Mouse (Mus musculus) stomach, embryonic 16.5 days (tissue): ENCODE data around the gene Gm15262. TPM values are rescaled to one million over a fixed set of nuclear protein-coding genes. Genes with fewer than 3 reads are reported as not detected.
"Not testable (repeated sequence)": the region's sequence is repeated elsewhere in the genome, so short reads cannot be mapped to it uniquely, and the experiment has no call there.

Experiments
- ATAC-seq: fragments of 200-750 bp; cut with Nextera tagmentation; 2 replicates; pipeline ENCODE4 v1.8.0; 2017; ENCODE audit warnings: moderate number of reproducible peaks, moderate TSS enrichment; ENCODE audit not compliant: insufficient read depth, low FRiP score
- H3K27ac ChIP-seq: fragments of 300-500 bp; sonication (generic); 2 replicates; pipeline ENCODE4 v1.5.1; 2014; ENCODE audit warnings: low read length
- H3K27me3 ChIP-seq: fragments of 300-500 bp; sonication (generic); 2 replicates; pipeline ENCODE4 v1.6.1; 2014; ENCODE audit warnings: low read length, control low read depth, mixed read lengths; ENCODE audit not compliant: control insufficient read depth, insufficient read depth
- H3K36me3 ChIP-seq: fragments of 300-500 bp; sonication (generic); 2 replicates; pipeline ENCODE4 v1.6.1; 2014; ENCODE audit warnings: low read length; ENCODE audit not compliant: control insufficient read depth, insufficient read depth
- H3K4me1 ChIP-seq: fragments of 300-500 bp; sonication (generic); 2 replicates; pipeline ENCODE4 v1.6.1; 2014; ENCODE audit warnings: low read length, control low read depth, mixed read lengths; ENCODE audit not compliant: control insufficient read depth, insufficient read depth
- H3K4me2 ChIP-seq: fragments of 300-500 bp; sonication (generic); 2 replicates; pipeline ENCODE4 v1.6.1; 2014; ENCODE audit warnings: low read depth, low read length, mixed read lengths
- H3K4me3 ChIP-seq: fragments of 300-500 bp; sonication (generic); replicated peaks from 2 replicates; pipeline ENCODE4 v1.5.1; 2014; ENCODE audit warnings: mild to moderate bottlenecking, low read length
- H3K9ac ChIP-seq: fragments of 300-500 bp; sonication (generic); 2 replicates; pipeline ENCODE4 v1.6.1; 2014; ENCODE audit warnings: low read length
- H3K9me3 ChIP-seq: fragments of 300-500 bp; sonication (generic); replicated peaks from 2 replicates; pipeline ENCODE4 v1.6.1; 2016; ENCODE audit warnings: low read length, control low read depth; ENCODE audit not compliant: control insufficient read depth
- WGBS: fragments of 180-500 bp; shearing (Covaris S2); extraction: QIAGEN DNeasy Blood & Tissue Kit; methylation state at CpG from one replicate; pipeline ENCODE4 v1.1.7; 2014; 5-methylcytosine and 5-hydroxymethylcytosine counted together
- polyA plus RNA-seq: library from polyadenylated mRNA; unstranded; fragments of >200 nt; fragmentation: Nextera tagmentation; extraction: Ambion mirVana; gene quantifications from 2 replicates; pipeline ENCODE4 v1.2.1, GENCODE M21; 2015

The Gm15262 gene
- not detected in 2 replicates for polyA plus RNA-seq

DNA sequence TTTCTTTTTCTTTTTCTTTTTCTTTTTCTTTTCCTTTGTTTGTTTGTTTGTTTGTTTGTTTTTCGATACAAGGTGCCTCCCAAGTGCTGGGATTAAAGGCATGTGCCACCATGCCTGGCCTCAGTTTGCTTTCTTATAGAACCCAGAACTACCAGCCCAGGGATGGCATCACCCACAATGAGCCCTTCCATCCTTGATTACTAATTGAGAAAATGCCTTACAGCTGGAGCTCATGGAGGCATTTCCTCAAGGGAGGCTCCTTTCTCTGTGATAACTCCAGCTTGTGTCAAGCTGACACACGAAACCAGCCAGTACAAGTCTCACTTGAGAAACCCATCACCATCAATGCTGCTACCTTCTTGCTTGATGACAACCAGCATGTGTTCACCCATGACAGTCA lies at the start of gene Gm15262:
TSS of gene Gm15262 (plus strand) at position 301 of the 400 bp plus-strand sequence.
- not testable (repeated sequence) for H3K4me2 ChIP-seq, H3K27me3 ChIP-seq, ATAC-seq, H3K4me3 ChIP-seq, H3K27ac ChIP-seq, H3K36me3 ChIP-seq, H3K9me3 ChIP-seq, H3K4me1 ChIP-seq, H3K9ac ChIP-seq
- WGBS = 46% methylated on average over 2 of the region's 2 CpGs

DNA sequence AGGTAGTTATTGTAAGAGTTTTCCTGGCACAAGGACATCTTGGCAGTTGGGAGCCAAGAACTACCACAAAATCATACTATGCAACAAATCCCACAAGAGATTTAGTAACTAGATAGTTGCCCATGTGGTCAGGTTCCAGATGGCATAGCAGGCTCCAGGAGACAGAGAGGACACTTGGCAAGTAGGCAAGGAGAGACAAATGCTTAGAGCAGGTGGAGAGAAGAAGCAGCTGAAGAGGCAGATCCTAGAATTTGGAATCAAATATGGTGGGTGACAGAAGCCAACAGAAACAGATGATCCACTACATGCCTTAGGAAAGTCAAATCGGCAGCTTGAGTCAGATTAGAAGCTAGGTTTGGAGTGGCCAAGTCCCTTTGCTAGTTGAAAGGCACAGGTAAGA lies 20.9 kb downstream of the Gm15262 start:
- Histone ChIP-seq H3K9ac (no peak overlapping the region), H3K4me1 (no peaks in the 10 kb centered on the region), H3K27ac (no peak overlapping the region), H3K4me3 (no peak overlapping the region), H3K36me3 (no peaks in the 10 kb centered on the region), H3K4me2 (no peak overlapping the region), H3K9me3 (no peaks in the 10 kb centered on the region), H3K27me3 (peaks cover 6% of the 10 kb centered on the region; the same call in 1 of the 2 replicates)
- ATAC-seq = no peak
- WGBS = 73% methylated on average over 1 of the region's 1 CpGs

DNA sequence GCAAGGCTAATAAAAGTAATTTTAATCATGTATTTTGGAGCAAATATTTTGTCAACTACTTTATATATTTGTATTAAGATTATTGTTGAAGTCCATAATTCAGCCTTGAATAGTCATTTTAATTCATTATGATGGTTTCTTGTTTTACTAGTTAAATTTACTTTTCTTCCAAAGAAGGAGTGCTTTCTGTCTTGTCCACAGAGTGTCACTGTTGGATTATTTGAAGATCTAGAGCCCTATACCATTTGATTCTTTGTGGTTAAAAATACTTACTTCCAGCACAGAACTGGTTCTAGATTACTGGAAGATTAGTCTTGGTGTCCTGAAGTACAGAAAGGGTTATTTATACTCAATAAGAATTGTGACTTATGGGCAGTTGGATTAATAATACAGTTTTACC lies 29.2 kb downstream of the Gm15262 start:
- Histone ChIP-seq H3K4me3 (no peak overlapping the region), H3K4me1 (no peaks in the 10 kb centered on the region), H3K9me3 (no peaks in the 10 kb centered on the region), H3K4me2 (no peak overlapping the region), H3K36me3 (no peaks in the 10 kb centered on the region), H3K9ac (no peak overlapping the region), H3K27me3 (no peaks in the 10 kb centered on the region), H3K27ac (no peak overlapping the region)
- ATAC-seq = no peak

DNA sequence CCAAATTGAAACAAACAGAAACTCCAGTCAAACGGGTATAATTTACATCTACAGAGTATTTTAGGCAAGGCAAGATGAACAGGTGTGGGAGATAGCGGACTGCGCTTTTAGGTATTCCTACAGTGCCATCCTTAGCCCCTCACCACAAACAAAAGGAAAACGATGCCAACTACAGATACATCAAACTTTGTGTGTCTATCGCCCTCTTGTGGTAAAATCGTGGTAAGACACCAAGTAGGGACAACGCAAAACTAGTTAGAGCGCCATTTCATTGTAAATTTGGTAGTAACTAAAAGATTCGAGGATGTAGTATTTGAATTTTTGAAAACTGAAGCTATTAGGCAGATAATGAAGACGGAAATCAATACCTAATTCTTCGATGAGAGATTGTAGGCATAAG lies 83.7 kb downstream of the Gm15262 start:
- WGBS = 37% methylated on average over 11 of the region's 11 CpGs
- Histone ChIP-seq H3K27me3 (no peaks in the 10 kb centered on the region; the same call in 1 of the 2 replicates), H3K4me1 (no peaks in the 10 kb centered on the region), H3K27ac (no peak overlapping the region), H3K9me3 (no peaks in the 10 kb centered on the region), H3K4me2 (no peak overlapping the region), H3K4me3 (no peak overlapping the region), H3K36me3 (no peaks in the 10 kb centered on the region), H3K9ac (no peak overlapping the region)
- ATAC-seq = no peak

DNA sequence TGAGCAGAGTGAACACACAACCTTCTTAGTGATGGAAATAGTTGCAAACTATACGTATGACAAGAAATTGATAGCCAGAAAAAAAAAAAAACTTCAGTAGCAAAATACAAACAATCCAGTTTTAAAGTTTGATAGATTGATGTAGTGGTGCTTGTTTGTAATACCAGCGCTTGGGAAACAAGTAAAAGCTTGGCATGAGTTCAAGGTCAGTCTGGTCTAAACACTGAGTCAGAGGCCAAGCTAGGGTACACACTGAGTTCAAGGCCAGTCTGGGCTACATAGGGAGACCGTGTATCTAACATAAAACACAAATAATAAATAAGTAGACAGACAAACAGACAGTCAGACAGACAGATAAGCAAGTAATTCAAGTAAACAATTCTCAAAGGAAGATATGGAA lies 84.2 kb downstream of the Gm15262 start:
- no peaks in the 10 kb centered on the region; the same call in 1 of the 2 replicates for H3K27me3 ChIP-seq
- ATAC-seq = no peak

DNA sequence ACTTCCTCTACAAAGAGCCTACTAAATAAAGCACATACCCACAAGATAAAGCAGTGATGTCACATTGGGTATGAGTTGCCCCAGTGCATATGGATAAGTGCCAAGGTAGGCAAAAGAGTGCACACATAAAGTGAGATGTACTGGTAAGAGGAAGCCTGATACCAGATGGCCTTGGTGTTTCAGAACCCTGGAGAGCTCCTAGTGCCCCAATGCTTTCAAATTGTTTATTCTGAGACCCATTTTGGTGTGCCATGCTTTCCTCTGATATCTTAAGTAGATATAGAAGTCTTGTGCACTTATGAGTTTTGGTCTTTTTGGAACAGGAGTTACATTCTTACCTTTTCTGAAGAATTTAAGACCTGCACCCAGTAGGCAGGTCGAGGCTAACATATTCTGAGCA lies 88.3 kb downstream of the Gm15262 start:
- Histone ChIP-seq H3K4me3 (no peak overlapping the region), H3K27me3 (peaks cover 2% of the 10 kb centered on the region; the same call in 1 of the 2 replicates), H3K9ac (no peak overlapping the region), H3K4me1 (no peaks in the 10 kb centered on the region), H3K4me2 (no peak overlapping the region), H3K9me3 (no peaks in the 10 kb centered on the region), H3K36me3 (no peaks in the 10 kb centered on the region), H3K27ac (no peak overlapping the region)
- ATAC-seq = no peak
- WGBS = 77% methylated on average over 1 of the region's 1 CpGs

More for the DNA sequence above, 84.2 kb downstream of the Gm15262 start:
- H3K9ac ChIP-seq = no peak overlapping the region
- no peak overlapping the region for H3K27ac ChIP-seq
- H3K4me1 ChIP-seq = no peaks in the 10 kb centered on the region
- H3K9me3 ChIP-seq = no peaks in the 10 kb centered on the region
- H3K4me2 ChIP-seq = no peak overlapping the region
- no peak overlapping the region for H3K4me3 ChIP-seq
- 50% methylated on average over 3 of the region's 3 CpGs for WGBS
- no peaks in the 10 kb centered on the region for H3K36me3 ChIP-seq

DNA sequence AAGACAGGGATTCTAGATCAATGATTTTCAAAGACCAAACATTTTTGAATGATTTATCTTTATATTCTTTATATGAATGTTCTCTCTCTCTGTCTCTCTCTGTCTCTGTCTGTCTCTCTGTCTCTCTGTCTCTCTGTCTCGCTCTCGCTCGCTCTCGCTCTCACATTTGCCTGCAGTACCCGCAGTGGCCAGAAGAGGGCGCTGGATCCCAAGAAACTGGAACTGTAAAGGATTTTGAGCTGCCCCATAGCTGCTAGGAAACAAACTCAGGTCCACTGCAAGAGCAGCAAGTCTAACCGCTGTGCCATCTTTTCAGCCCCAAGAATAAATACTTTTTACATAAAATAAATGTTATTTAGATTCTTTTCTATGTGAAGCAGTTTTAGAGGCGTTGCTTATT lies 98.5 kb downstream of the Gm15262 start:
- no peaks in the 10 kb centered on the region for H3K9me3 ChIP-seq
- H3K4me1 ChIP-seq = no peaks in the 10 kb centered on the region
- no peaks in the 10 kb centered on the region for H3K36me3 ChIP-seq
- no peak overlapping the region for H3K27ac ChIP-seq
- H3K4me3 ChIP-seq = no peak overlapping the region
- 32% methylated on average over 8 of the region's 8 CpGs for WGBS
- H3K27me3 ChIP-seq = no peaks in the 10 kb centered on the region; the same call in 1 of the 2 replicates
- H3K4me2 ChIP-seq = no peak overlapping the region
- H3K9ac ChIP-seq = no peak overlapping the region
- ATAC-seq = no peak

DNA sequence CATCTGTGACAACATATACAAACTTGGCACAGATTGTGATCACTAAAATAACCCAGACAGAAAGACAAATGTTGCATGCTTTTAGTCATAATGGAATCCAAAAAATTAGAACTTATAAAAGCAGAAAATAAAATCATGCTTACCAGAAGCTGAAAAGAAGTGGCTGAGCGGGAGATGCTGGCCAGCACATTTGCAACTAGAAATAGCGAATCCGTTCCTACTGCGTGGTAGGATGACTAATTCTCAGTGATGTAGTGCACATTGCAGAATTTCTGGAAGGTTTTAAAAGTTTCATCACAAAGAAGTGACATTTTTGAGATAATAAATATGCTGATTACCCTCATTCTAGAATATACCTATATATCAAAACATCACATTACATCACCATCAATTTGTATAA lies 100.7 kb downstream of the Gm15262 start:
- H3K27ac ChIP-seq = no peak overlapping the region
- no peaks in the 10 kb centered on the region for H3K36me3 ChIP-seq
- no peak overlapping the region for H3K4me3 ChIP-seq
- no peak overlapping the region for H3K9ac ChIP-seq
- no peaks in the 10 kb centered on the region for H3K4me1 ChIP-seq
- H3K4me2 ChIP-seq = no peak overlapping the region
- H3K9me3 ChIP-seq = no peaks in the 10 kb centered on the region
- 87% methylated on average over 4 of the region's 4 CpGs for WGBS
- no peaks in the 10 kb centered on the region; the same call in 1 of the 2 replicates for H3K27me3 ChIP-seq
- ATAC-seq = no peak

DNA sequence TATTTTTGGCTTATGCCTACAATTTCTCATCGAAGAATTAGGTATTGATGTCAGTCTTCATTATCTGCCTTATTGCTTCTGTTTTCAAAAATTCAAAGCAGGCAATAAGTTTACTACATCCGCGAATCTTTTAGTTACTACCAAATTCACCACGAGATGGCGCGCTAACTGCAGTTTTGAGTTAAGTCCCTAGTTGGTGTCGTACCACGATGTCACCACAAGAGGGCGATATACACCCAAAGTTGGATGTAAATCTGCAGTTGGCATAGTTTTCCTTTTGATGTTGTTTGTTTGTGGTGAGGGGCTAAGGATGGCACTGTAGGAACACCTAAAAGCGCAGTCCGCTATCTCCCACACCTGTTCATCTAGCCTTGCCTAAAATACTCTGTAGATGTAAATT lies 111.9 kb downstream of the Gm15262 start:
- WGBS = 19% methylated on average over 11 of the region's 11 CpGs
- H3K36me3 ChIP-seq = no peaks in the 10 kb centered on the region
- ATAC-seq = no peak
- no peaks in the 10 kb centered on the region for H3K9me3 ChIP-seq
- peaks cover 6% of the 10 kb centered on the region; the same call in 1 of the 2 replicates for H3K27me3 ChIP-seq
- H3K4me1 ChIP-seq = no peaks in the 10 kb centered on the region
- H3K9ac ChIP-seq = no peak overlapping the region
- H3K27ac ChIP-seq = no peak overlapping the region
- no peak overlapping the region for H3K4me2 ChIP-seq
- H3K4me3 ChIP-seq = no peak overlapping the region

DNA sequence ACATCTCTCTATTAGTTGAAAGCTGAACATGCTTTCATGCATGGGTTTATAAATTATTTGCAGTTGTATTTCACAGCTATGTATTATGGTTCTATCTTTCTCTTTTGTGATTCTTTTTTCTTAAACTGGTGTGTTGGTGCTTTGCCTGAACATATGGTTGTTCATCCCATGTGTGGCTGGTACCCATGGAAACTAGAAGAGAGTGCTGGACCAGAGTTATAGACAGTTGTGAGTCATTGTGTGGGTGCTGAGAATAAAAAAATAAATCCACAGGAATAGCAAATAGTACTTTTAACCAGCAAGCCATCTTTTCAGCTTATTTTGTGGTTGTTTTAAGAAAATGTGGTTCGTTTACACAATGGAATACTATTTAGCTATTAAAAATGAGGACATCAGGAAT lies 123.9 kb downstream of the Gm15262 start:
- no peaks in the 10 kb centered on the region for H3K4me1 ChIP-seq
- 77% methylated on average over 1 of the region's 1 CpGs for WGBS
- no peak for ATAC-seq
- H3K4me3 ChIP-seq = no peak overlapping the region
- no peaks in the 10 kb centered on the region for H3K27me3 ChIP-seq
- no peak overlapping the region for H3K9ac ChIP-seq
- H3K4me2 ChIP-seq = no peak overlapping the region
- H3K27ac ChIP-seq = no peak overlapping the region
- no peaks in the 10 kb centered on the region for H3K36me3 ChIP-seq
- H3K9me3 ChIP-seq = no peaks in the 10 kb centered on the region
